Mouse (Mus musculus) lung, postnatal 14 days (tissue): Measurements from ENCODE around the gene Sprr2b.
"Not testable (repeated sequence)": the region's sequence is repeated elsewhere in the genome, so short reads cannot be mapped to it uniquely, and the experiment has no call there.

Experiments used
- DNase-seq: peaks from one replicate; pipeline ENCODE4 v3.0.0; 2021

The Sprr2b gene

DNA sequence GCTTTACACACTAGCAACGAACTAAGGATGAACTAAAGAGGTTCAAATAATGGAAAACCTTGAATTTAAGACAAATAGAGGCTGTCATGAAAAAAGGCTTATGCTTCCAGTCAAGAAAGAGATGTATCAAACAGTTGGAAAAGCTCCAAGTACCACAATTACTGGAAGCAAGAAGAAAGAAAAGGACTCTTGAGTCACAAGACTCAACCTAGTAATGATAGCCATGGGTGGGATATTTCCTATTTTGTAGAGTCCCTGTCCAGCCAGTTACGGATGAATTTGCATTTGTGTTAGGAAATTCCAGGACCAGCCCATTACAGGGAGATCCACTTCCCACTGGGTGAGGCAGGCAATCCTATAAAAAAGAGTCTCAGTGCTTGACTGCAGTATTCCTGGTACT lies at the start of gene Sprr2b:
Gene Sprr2b (plus strand): TSS at position 301 of the 400 bp plus-strand sequence.
- no peak for DNase-seq

DNA sequence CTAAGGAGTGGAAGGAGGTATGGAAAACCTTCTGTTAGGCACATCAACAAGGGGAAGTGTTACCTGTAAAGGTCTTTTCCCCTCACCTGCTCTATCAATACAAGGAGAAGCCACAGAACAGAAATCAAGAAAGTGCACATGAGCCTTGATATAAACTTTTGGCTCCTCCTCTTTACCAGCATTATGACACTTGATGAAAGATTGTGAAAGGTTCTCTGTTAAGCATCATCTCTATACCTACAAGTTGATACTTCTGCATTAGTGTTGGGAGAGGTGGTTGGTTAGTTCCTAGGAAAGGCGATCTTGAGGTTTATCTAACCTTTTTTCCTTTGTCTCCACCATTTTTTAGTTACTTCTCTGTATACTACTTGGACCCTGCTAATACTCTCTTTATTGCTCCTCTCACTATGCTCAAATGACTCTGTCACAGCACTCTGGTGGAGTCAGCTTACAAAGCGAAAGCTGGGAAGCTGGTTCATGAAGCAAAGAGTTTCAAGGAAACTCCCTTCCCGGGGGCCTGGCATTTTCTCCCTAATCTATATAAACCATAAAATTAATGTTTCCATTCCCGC lies 44.9 kb upstream of the Sprr2b start:
- not testable (repeated sequence) for DNase-seq

DNA sequence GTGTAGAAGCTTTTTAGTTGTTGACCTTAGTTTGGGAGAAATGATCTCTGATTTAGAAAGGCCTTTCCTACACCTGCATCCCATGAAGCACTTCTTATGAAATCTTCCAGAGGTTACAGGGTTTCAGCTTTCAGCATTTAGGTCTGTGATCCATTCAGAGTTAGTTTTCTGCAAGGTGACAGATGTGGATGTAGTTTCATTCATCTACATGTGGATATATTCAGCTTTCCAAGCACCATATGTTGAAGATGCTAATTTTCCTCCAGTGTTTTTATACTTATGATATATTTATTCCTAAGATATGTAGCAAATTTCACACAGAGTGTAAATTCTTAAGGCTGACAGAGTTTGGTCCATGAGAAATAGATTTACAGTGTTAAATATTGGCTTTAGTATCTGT lies 42.9 kb upstream of the Sprr2b start:
- DNase-seq = not testable (repeated sequence)

DNA sequence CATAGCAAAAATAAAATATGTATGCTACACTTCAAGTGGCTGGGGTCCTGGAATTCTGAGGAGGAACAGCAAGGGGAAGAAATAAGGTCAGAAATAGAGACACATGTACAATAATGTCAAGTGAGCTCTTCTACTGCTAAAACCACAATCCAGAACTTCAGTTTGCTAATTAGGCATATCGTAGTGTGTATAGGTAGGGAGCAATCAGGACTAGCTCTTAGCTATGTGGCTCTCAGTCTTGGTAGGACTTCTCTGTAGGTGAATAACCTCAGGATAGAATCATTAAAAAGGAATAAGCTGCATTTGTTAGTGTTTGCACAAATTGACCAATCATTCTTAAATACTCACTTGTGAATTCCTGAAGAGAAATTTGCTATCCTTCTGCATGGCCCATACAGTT lies 42.4 kb upstream of the Sprr2b start:
- DNase-seq = not testable (repeated sequence)

GRCm38 (mm10) chr3:92279663-92280062 lies 36.8 kb upstream of the Sprr2b start:
- DNase-seq = not testable (repeated sequence)

DNA sequence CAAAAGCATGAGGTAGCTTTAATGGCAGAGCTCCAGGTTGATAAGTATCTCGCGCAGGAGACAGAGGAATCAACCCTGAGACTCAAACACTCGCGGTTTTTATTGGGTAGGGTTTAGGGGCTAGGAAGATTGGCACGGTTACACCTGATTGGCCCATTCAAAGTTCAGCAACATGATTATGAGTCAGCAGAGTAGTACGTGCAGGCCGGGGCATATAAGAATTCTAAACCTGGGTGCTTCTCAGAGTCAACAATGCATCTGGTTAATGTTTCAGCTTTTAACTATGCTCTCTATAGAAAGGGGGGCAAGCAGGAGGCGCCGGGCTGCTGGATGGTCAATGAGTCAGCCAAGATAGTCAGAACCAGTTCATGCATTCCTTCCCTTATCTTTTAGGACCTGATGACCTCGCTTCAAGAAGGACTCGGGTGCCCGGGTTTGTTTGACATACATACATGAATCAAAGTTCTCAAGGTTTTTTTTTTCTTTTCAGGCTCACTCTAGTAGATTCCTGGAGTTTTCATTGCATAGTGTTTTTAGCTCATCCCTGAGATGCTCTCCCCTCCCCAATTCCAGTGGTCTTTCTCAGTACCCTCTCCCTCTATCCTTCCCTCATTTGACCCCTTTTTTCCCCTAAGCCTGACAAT lies 35.3 kb upstream of the Sprr2b start:
- not testable (repeated sequence) for DNase-seq

DNA sequence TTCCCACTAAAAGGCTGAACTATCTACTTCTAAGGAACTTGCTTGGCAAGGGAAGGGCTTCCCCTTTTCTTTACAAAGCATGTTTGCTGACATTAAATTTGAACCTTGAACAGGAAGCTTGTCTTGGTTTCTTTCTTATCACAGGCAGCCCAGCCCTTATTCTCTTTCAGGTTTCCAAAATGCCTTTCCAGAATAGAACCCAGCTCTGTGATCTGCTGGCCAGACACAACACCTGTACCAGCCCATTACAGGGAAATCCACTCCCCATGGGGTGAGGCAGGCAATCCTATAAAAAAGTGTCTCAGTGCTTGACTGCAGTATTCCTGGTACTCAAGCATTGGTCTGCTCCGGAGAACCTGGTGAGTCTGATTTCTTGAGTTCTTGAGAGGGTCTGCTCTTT lies 31.3 kb upstream of the Sprr2b start, which contains the start of gene Sprr2a3:
Gene Sprr2a3 (plus strand): TSS at position 317 of the 400 bp plus-strand sequence.
- not testable (repeated sequence) for DNase-seq

- not testable (repeated sequence) for DNase-seq
Observed at GRCm38 (mm10) chr3:92288489-92288888, 27.9 kb upstream of the Sprr2b start.

DNA sequence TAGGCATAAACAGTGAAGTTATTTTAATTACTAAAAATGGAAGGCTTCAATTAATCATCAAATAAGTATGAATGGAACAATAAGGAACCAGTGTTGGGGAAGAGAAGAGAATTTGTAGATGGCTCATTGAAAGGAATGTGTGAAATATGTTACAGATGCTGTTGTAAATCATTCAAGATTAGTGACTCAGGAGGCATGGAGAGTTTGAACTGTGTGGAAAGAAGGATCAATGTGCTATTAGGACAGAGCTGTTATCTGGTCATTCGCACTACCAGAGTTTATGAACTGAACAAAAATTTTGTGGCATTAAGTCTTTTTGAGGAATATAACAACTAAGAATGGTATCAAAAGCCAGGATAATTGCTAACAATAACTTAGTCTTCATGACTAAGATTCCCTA lies 9.0 kb upstream of the Sprr2b start:
- DNase-seq = no peak

DNA sequence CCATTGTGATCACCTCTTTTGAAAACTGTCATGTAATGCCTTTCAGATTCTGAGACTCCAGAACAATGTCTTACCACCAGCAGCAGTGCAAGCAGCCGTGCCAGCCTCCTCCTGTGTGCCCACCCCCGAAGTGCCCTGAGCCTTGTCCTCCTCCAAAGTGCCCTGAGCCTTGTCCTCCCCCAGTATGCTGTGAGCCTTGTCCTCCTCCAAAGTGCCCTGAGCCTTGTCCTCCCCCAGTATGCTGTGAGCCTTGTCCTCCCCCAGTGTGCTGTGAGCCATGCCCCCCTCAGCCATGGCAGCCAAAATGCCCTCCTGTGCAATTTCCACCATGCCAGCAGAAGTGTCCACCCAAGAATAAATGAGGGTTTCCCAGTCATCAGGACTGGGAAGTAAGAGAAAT lies 964 bp downstream of the Sprr2b start:
- no peak for DNase-seq

DNA sequence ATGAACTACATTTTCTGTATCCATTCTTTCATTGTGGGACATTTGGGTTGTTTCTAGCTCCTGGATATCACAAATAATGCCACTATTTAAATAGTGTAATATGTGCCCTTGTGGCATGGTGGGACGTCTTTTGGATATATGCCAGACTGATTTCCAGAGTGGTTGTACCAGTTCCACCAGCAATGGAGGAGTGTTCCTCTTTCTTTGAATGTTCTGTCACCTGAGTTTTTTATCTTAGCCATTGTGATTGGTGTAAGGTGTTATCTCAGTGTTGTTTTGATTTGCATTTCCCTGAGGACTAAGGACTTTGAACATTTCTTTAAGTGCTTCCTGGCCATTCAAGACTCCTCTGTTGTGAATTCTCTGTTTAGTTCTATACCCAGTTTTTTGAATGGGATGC lies 19.9 kb downstream of the Sprr2b start:
- DNase-seq = no peak

- no peak for DNase-seq
Observed at GRCm38 (mm10) chr3:92338840-92339239, 22.4 kb downstream of the Sprr2b start, which contains the start of gene Sprr2d. Gene Sprr2d, plus strand, starts transcription at chr3:92339140.

- no peak for DNase-seq
Observed at GRCm38 (mm10) chr3:92351843-92352242, 35.4 kb downstream of the Sprr2b start, which contains the start of gene Sprr2e. Gene Sprr2e, plus strand, starts transcription at chr3:92352143.

- DNase-seq = no peak
Observed at GRCm38 (mm10) chr3:92361619-92362018, 45.2 kb downstream of the Sprr2b start.

- DNase-seq = no peak
Observed at GRCm38 (mm10) chr3:92364887-92365286, 48.5 kb downstream of the Sprr2b start, which contains the start of gene Sprr2f. Gene Sprr2f, plus strand, starts transcription at chr3:92365187.
